Mouse (Mus musculus) hindbrain, embryonic 10.5 days (tissue): Measurements from ENCODE around the gene Lasp1. TPM values are rescaled to one million over a fixed set of nuclear protein-coding genes. Genes with fewer than 3 reads are reported as not detected.
A peak's percentile ranks its signal among the peaks of the same experiment; 100 is the strongest.

Source experiments
- DNase-seq: peaks from one replicate; pipeline ENCODE4 v3.0.0-alpha.2; 2017; ENCODE audit warnings: low spot score
- H3K27ac ChIP-seq: fragments of 300-500 bp; sonication (generic); 2 replicates; pipeline ENCODE4 v1.5.1; 2016; ENCODE audit warnings: mild to moderate bottlenecking, moderate library complexity
- H3K27me3 ChIP-seq: fragments of 300-500 bp; sonication (generic); 2 replicates; pipeline ENCODE4 v1.6.1; 2016; ENCODE audit warnings: mild to moderate bottlenecking; ENCODE audit not compliant: poor library complexity, insufficient read depth, severe bottlenecking
- H3K36me3 ChIP-seq: fragments of 300-500 bp; sonication (generic); 2 replicates; pipeline ENCODE4 v1.6.1; 2016; ENCODE audit warnings: mild to moderate bottlenecking, moderate library complexity
- H3K4me1 ChIP-seq: fragments of 300-500 bp; sonication (generic); replicated peaks from 2 replicates; pipeline ENCODE4 v1.6.1; 2016; ENCODE audit warnings: mild to moderate bottlenecking
- H3K4me3 ChIP-seq: fragments of 300-500 bp; sonication (generic); 2 replicates; pipeline ENCODE4 v1.5.1; 2016; ENCODE audit warnings: mild to moderate bottlenecking, moderate library complexity
- H3K9me3 ChIP-seq: fragments of 300-500 bp; sonication (generic); 2 replicates; pipeline ENCODE4 v1.6.1; 2016; ENCODE audit warnings: mild to moderate bottlenecking, moderate library complexity
- WGBS: fragments of 180-500 bp; shearing (Covaris S2); methylation state at CpG from one replicate; pipeline ENCODE4 v1.1.7; 2016; 5-methylcytosine and 5-hydroxymethylcytosine counted together
- polyA plus RNA-seq: library from polyadenylated mRNA; unstranded; fragments of >200 nt; fragmentation: Nextera tagmentation; extraction: Ambion mirVana; gene quantifications from 2 replicates; pipeline ENCODE4 v1.2.1, GENCODE M21; 2016

Lasp1 gene
- 77.7 and 90.1 TPM in 2 replicates for polyA plus RNA-seq

- no peaks in the 10 kb centered on the region for H3K9me3 ChIP-seq
- no peaks in the 10 kb centered on the region for H3K36me3 ChIP-seq
- peaks cover 39% of the 10 kb centered on the region for H3K4me1 ChIP-seq
- H3K27ac ChIP-seq, result peak within 1 kb of the TSS; percentile 95
- DNase-seq, result peak; percentile 91
- H3K4me3 ChIP-seq, result peak within 1 kb of the TSS; percentile 85
- 1% methylated on average over 11 of the region's 11 CpGs for WGBS
- no peaks in the 10 kb centered on the region for H3K27me3 ChIP-seq
Observed at GRCm38 (mm10) chr11:97798782-97799145, at the start of gene Lasp1. Gene Lasp1 (plus strand): TSS chr11:97799000.

GRCm38 (mm10) chr11:97753277-97753676, 45.5 kb upstream of the Lasp1 start:
- Histone ChIP-seq H3K36me3 (peaks cover 99% of the 10 kb centered on the region), H3K27me3 (no peaks in the 10 kb centered on the region), H3K4me3 (no peak overlapping the region), H3K27ac (no peak overlapping the region), H3K4me1 (no peaks in the 10 kb centered on the region), H3K9me3 (peaks cover 5% of the 10 kb centered on the region; the same call in 1 of the 2 replicates)
- 95% methylated on average over 8 of the region's 8 CpGs for WGBS
- DNase-seq, result no peak

- no peak for DNase-seq
- H3K36me3 ChIP-seq, result peaks cover 99% of the 10 kb centered on the region
- no peaks in the 10 kb centered on the region for H3K27me3 ChIP-seq
- H3K9me3 ChIP-seq, result 0 out of 2 replicates have a peak, but pooled peaks cover 2% of the 10 kb centered on the region
- no peaks in the 10 kb centered on the region for H3K4me1 ChIP-seq
- no peak overlapping the region for H3K27ac ChIP-seq
- WGBS, result 91% methylated on average over 1 of the region's 1 CpGs
- H3K4me3 ChIP-seq, result no peak overlapping the region
Observed at GRCm38 (mm10) chr11:97758125-97758524, 40.7 kb upstream of the Lasp1 start.

- Histone ChIP-seq H3K27ac (no peak overlapping the region), H3K4me1 (no peaks in the 10 kb centered on the region), H3K9me3 (0 out of 2 replicates have a peak, but pooled peaks cover 2% of the 10 kb centered on the region), H3K27me3 (no peaks in the 10 kb centered on the region), H3K36me3 (peaks cover 99% of the 10 kb centered on the region), H3K4me3 (no peak overlapping the region)
- 89% methylated on average over 6 of the region's 6 CpGs for WGBS
- no peak for DNase-seq
Observed at GRCm38 (mm10) chr11:97758942-97759341, 39.9 kb upstream of the Lasp1 start.

GRCm38 (mm10) chr11:97761638-97762037, 37.2 kb upstream of the Lasp1 start:
- H3K27me3 ChIP-seq, result no peaks in the 10 kb centered on the region
- H3K9me3 ChIP-seq, result 0 out of 2 replicates have a peak, but pooled peaks cover 2% of the 10 kb centered on the region
- DNase-seq, result no peak
- no peak overlapping the region for H3K27ac ChIP-seq
- peaks cover 18% of the 10 kb centered on the region for H3K4me1 ChIP-seq
- peaks cover 83% of the 10 kb centered on the region for H3K36me3 ChIP-seq
- no peak overlapping the region for H3K4me3 ChIP-seq

- no peaks in the 10 kb centered on the region for H3K27me3 ChIP-seq
- peaks cover 22% of the 10 kb centered on the region for H3K4me1 ChIP-seq
- H3K9me3 ChIP-seq, result 0 out of 2 replicates have a peak, but pooled peaks cover 2% of the 10 kb centered on the region
- peak; percentile 95 for DNase-seq
- H3K4me3 ChIP-seq, result peak within 1 kb of the TSS; percentile 97
- H3K27ac ChIP-seq, result peak within 1 kb of the TSS; percentile 93
- 1% methylated on average over 38 of the region's 38 CpGs for WGBS
- H3K36me3 ChIP-seq, result peaks cover 37% of the 10 kb centered on the region
Observed at GRCm38 (mm10) chr11:97766154-97766881, 32.5 kb upstream of the Lasp1 start, which contains the start of gene Cwc25. Gene Cwc25 (minus strand): TSS chr11:97766556.

- Histone ChIP-seq H3K4me1 (peaks cover 18% of the 10 kb centered on the region), H3K27ac (no peak overlapping the region), H3K36me3 (peaks cover 3% of the 10 kb centered on the region; the same call in 1 of the 2 replicates), H3K27me3 (no peaks in the 10 kb centered on the region), H3K4me3 (no peak overlapping the region), H3K9me3 (no peaks in the 10 kb centered on the region)
- 33% methylated on average over 2 of the region's 2 CpGs for WGBS
- no peak for DNase-seq
Observed at GRCm38 (mm10) chr11:97769704-97770103, 29.1 kb upstream of the Lasp1 start.

GRCm38 (mm10) chr11:97771410-97771809, 27.4 kb upstream of the Lasp1 start:
- Histone ChIP-seq H3K27me3 (no peaks in the 10 kb centered on the region), H3K9me3 (no peaks in the 10 kb centered on the region), H3K27ac (no peak overlapping the region), H3K4me1 (peaks cover 16% of the 10 kb centered on the region; the same call in 1 of the 2 replicates), H3K36me3 (peaks cover 15% of the 10 kb centered on the region), H3K4me3 (no peak overlapping the region)
- no peak for DNase-seq
- 81% methylated on average over 14 of the region's 14 CpGs for WGBS

- H3K27me3 ChIP-seq, result no peaks in the 10 kb centered on the region
- no peaks in the 10 kb centered on the region for H3K9me3 ChIP-seq
- H3K36me3 ChIP-seq, result peaks cover 52% of the 10 kb centered on the region
- no peak overlapping the region for H3K4me3 ChIP-seq
- H3K4me1 ChIP-seq, result peaks cover 17% of the 10 kb centered on the region
- no peak for DNase-seq
- peak overlapping the region; percentile 57; the same call in 1 of the 2 replicates for H3K27ac ChIP-seq
- WGBS, result 76% methylated on average over 13 of the region's 13 CpGs
Observed at GRCm38 (mm10) chr11:97775186-97775585, 23.6 kb upstream of the Lasp1 start.

- peak; percentile 17 for DNase-seq
- H3K36me3 ChIP-seq, result peaks cover 59% of the 10 kb centered on the region
- WGBS, result 39% methylated on average over 17 of the region's 17 CpGs
- no peaks in the 10 kb centered on the region for H3K9me3 ChIP-seq
- peak within 1 kb of the TSS; percentile 57; the same call in 1 of the 2 replicates for H3K27ac ChIP-seq
- no peak within 1 kb of the TSS for H3K4me3 ChIP-seq
- peaks cover 25% of the 10 kb centered on the region for H3K4me1 ChIP-seq
- H3K27me3 ChIP-seq, result no peaks in the 10 kb centered on the region
Observed at GRCm38 (mm10) chr11:97775808-97776496, 22.8 kb upstream of the Lasp1 start, which contains the start of gene 1700001P01Rik. Gene 1700001P01Rik (minus strand): TSS chr11:97775918.

- WGBS, result 57% methylated on average over 5 of the region's 5 CpGs
- Histone ChIP-seq H3K27ac (no peak overlapping the region), H3K9me3 (no peaks in the 10 kb centered on the region), H3K4me3 (no peak overlapping the region), H3K4me1 (peaks cover 29% of the 10 kb centered on the region), H3K36me3 (peaks cover 66% of the 10 kb centered on the region), H3K27me3 (no peaks in the 10 kb centered on the region)
- peak; percentile 14 for DNase-seq
Observed at GRCm38 (mm10) chr11:97776497-97777128, 22.2 kb upstream of the Lasp1 start.

- Histone ChIP-seq H3K27me3 (no peaks in the 10 kb centered on the region), H3K27ac (no peak overlapping the region), H3K4me3 (no peak overlapping the region), H3K9me3 (no peaks in the 10 kb centered on the region), H3K4me1 (peaks cover 29% of the 10 kb centered on the region), H3K36me3 (peaks cover 66% of the 10 kb centered on the region)
- peak; percentile 30 for DNase-seq
- 51% methylated on average over 2 of the region's 2 CpGs for WGBS
Observed at GRCm38 (mm10) chr11:97777129-97777529, 21.7 kb upstream of the Lasp1 start.
